Mouse (Mus musculus) kidney, adult 18-20 months (tissue): ENCODE results near the gene Gm37419.

Source experiments
- DNase-seq: peaks from one replicate; pipeline ENCODE4 v3.0.0; 2021

Gene Gm37419

DNA sequence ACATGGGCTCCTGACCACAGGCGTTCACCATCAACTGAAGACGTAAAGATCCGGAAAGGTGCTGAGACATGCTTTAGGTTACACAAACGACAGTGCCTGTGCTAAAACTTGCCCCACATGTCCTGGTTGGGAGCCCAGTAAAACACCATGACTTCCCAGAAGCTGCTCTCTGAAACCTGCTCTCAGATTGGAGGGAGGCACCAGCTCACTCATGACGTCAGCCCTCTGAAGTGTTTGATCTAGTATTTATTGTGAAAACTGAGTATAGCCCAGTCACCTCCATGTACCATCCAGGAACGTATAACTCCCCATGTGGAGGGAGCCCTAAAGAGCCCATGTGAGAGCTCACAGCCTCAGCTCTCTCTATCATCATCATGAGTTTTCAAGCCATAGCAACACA lies 9.6 kb downstream of the Gm37419 start:
- no peak for DNase-seq

DNA sequence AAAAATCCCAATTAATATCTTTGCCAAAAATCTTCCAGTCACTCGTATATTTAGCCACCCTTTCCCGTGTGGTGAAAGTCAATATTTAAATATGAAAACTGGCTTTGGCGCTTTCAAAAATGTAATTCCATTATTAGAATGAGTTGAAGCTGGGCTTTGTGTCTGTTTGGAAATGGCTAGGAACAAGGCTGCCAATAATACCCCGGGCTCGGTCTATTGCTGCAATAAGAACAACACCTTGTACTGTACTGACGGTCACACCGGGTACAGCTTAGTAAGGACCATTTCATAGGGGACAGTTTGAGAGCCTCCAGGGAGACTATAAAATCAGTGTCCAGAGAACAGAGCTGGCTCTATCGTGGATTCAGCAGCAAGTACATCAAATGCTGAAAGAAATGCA lies 17.6 kb downstream of the Gm37419 start:
- no peak for DNase-seq

DNA sequence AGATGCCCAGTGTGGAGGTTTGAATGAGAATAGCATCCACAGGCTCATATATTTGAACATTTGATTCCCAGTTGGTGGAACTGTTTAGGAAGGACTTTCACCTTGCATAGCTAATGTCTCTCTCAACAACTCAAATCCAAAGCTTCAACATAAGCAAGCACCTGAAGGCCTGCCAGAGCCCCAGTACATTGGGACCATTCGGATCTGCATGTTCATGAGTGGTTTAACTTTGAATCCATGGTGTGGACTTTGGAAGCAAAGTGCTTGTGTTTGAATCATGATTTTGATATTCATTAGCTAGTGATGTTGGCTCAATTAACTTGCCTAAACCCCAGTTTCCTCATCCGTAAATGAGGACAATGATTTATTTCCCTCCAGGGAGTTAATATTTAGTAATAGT lies 21.6 kb downstream of the Gm37419 start:
- DNase-seq, result no peak

DNA sequence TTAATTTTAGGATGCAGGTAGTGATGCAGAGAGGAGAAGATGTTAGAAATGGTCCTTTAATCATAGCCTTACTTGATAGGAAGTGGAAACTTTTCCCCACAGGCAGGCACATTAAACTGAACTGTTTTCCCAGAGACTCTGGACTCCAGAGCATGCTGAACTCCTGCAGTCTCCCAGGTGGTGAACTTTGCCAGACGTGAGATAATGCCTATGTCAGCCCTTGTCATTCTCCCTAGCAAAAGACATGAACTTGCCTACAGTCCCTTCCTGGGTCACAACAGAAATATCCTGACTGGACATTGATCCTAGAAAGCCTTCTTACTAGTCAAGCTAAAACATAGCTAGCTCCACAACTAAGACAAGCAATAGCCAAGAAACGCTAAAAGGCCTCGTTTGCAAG lies 23.0 kb downstream of the Gm37419 start:
- peak; percentile 28 for DNase-seq

DNA sequence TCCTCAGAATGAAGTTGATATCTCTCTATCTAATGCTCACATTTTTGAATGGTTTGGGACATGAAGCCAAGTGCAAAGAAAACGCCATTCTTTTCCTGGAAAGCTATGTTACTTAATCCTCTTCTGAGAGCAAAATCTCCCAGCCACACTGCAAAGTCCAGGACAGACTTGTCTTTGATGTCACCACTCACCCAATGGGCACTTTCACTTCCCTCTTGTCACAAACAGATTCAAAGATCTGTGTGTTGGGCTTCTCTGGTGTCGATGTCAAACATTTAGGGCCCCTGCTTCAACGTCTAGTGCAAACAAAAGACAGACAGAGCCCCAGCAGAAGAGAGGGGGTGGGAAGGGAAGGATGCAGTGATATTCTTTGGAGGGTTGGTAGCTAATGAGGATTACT lies 23.8 kb downstream of the Gm37419 start:
- no peak for DNase-seq

- no peak for DNase-seq
These were observed 26.1 kb downstream of the Gm37419 start for GRCm38 (mm10) chr16:24014378-24014777.

GRCm38 (mm10) chr16:24016273-24016672 lies 28.0 kb downstream of the Gm37419 start:
- DNase-seq, result no peak

- no peak for DNase-seq
These were observed 28.5 kb downstream of the Gm37419 start for GRCm38 (mm10) chr16:24016742-24017141.

DNA sequence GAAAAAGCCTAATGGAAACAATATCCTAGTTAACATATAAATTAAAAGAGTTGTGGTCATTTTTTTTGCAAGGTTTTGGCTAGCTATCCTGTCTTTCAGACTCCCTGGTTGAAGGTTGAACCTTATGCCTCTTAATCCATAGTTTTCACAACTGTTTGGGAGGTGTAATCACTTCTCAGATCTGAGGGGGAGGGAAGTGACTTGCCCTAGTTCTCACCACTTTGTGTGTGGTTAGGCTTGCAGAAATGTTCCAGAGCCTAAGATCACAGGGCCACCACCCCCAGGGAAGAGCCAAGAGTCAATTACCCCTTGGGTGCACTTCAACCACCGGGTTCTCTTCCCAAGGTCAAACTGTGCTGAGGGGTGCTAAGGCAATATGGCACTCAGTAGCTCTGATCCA lies 33.4 kb downstream of the Gm37419 start:
- no peak for DNase-seq

- DNase-seq, result no peak
These were observed 34.3 kb downstream of the Gm37419 start for GRCm38 (mm10) chr16:24022605-24023004.

- DNase-seq, result no peak
These were observed 37.2 kb downstream of the Gm37419 start for GRCm38 (mm10) chr16:24025442-24025841.

- DNase-seq, result no peak
These were observed 41.8 kb downstream of the Gm37419 start for GRCm38 (mm10) chr16:24029965-24030672.

GRCm38 (mm10) chr16:24033259-24033658 lies 45.0 kb downstream of the Gm37419 start:
- DNase-seq, result no peak

- DNase-seq, result no peak
These were observed 46.2 kb downstream of the Gm37419 start for GRCm38 (mm10) chr16:24034450-24034849.

DNA sequence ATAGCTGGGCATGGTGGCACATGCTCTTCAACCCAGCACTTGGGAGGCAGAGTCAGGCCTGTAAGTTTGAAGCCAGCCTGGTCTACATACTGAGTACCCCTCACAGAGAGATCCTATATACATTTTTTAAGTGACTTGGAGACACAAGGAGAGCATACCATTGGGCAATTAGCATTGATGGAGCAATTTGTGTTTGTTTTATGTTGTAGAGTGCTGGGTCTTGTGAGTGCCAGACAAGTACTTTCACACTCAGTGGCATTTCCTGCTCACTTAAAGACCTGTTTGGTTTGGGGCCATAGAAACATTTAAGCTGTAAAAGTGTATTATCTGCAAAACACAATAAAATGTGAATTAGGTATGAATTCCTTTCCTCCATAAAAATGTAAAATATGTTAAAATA lies 47.5 kb downstream of the Gm37419 start:
- no peak for DNase-seq

DNA sequence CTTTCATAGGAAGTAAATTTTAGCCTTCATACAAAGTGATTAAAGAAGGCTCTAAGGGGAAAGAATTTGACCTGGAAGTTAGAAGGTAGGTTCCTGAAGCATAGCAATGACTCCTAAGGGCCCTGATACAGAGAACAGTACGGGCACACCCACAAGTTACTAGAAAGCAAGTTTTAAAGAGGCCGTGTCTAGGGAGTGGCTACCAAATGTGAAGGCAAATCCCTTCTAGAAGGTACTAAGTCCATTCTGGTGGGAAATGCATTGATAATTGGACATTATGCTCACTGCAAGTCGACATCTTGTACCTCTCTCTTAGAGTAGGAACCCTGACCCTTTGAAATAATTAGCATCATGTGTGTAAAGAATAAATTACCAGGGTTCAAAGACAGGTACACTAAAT lies 48.1 kb downstream of the Gm37419 start:
- DNase-seq, result no peak
